Mouse (Mus musculus) megakaryocyte progenitor cell, adult 5-6 weeks (primary cell): ENCODE measurements around the gene Cdsn. TPM values are rescaled to one million over a fixed set of nuclear protein-coding genes. Genes with fewer than 3 reads are reported as not detected.
A peak's percentile ranks its signal among the peaks of the same experiment; 100 is the strongest.
"Not testable (repeated sequence)": the region's sequence is repeated elsewhere in the genome, so short reads cannot be mapped to it uniquely, and the experiment has no call there.

Experiments
- ATAC-seq: replicated peaks from 2 replicates; pipeline ENCODE4 v1.8.0; 2016; ENCODE audit warnings: mild to moderate bottlenecking, moderate TSS enrichment, inconsistent platforms; ENCODE audit not compliant: poor library complexity
- total RNA-seq, 2 experiments: library from RNA; stranded (forward) in 1 of 2; stranded (reverse) in 1 of 2; fragments of 157-497, 149-512 nt in 1 of 2; fragments of 200-1000 nt in 1 of 2; gene quantifications; 2 replicates each; pipeline versions ENCODE4 v1.2.3 to v1.2.4; 2015 to 2017

Gene Cdsn
- total RNA-seq (2015), result not detected in 2 replicates
- total RNA-seq (2017), result not detected in 2 replicates

DNA sequence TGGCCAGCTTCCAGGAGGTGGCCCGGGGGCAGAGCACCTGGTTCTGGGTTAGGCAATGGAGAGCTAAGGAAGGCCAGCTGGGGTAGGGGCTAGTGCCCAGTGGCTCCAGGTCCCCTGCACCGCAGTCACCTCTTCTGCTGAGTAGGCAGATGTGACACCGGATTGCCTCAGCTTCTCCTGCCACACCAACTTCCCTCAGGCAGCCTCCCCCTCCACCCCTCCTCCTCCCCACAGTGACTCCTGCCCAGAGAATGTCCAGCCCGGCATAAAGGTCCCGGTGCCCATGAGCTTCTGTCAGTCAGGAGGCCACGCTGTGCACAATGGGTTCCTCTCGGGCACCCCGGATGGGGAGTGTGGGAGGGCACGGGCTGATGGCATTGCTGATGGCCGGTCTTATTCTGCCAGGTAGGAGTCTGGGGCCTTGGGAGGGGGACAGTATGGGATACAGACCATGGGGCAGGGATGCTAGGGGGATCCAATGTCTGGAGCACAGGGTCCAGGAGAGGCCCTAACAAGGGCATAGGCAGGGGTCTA lies at the start of gene Cdsn:
Gene Cdsn (plus strand): TSS at position 248 of the 534 bp plus-strand sequence.
- ATAC-seq, result no peak

DNA sequence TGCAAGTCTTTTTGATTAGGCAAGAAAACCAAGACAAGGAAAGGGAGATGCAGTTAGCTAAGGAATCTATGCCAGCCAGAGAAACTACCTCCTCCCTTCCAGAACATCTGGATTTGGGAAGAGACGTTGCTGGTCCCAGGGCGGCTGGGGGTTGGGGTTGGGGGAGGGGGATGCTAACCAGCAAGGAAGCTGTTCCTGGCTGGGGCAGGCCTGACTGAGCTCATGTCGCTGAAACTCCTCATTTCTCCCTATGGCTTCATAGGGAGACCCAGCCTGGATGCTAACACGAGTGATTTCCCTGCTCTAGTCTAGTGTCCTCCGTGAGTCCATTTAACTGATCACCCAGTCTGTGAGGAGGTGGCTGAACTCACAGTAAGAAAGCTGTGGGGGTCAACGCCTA lies 49.7 kb upstream of the Cdsn start:
- ATAC-seq, result no peak

DNA sequence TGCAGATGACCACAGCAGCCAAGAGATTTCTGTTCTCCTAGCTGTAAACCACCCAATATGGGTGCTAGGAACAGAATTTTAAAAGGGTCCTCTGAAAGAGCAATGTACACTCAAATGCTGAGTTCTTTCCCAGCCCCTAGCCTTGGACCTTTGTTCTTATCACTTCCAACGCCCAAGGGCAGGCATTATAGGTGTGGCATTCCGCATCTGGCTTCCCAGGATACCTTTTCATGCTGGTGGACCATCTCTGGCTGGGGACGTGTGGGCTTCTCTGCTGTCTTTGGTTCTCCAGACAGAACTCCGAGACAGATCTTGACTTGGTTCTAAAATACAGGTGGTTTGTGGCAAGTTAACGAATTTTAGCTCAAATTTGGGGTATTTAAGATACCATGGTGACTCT lies 49.2 kb upstream of the Cdsn start:
- ATAC-seq, result no peak

DNA sequence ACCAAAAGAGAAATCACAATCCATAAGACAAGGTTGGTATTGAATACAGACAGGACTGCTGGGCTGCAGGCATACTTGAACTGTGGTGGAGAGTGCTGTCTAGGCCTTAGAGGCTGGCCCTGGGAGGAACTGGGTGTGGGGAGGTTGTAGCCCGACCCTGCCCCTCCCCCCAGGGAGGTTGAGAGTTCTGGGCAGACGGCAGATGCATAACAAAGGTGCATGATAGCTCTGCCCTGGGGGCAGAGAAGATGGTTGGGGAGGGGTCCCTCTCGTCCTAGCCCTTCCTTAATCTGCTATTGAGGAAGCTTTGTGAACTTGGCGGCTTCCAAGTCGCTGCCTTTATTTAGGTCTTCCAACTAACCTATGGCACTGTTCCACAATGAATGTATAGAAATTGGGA lies 48.1 kb upstream of the Cdsn start:
- no peak for ATAC-seq

DNA sequence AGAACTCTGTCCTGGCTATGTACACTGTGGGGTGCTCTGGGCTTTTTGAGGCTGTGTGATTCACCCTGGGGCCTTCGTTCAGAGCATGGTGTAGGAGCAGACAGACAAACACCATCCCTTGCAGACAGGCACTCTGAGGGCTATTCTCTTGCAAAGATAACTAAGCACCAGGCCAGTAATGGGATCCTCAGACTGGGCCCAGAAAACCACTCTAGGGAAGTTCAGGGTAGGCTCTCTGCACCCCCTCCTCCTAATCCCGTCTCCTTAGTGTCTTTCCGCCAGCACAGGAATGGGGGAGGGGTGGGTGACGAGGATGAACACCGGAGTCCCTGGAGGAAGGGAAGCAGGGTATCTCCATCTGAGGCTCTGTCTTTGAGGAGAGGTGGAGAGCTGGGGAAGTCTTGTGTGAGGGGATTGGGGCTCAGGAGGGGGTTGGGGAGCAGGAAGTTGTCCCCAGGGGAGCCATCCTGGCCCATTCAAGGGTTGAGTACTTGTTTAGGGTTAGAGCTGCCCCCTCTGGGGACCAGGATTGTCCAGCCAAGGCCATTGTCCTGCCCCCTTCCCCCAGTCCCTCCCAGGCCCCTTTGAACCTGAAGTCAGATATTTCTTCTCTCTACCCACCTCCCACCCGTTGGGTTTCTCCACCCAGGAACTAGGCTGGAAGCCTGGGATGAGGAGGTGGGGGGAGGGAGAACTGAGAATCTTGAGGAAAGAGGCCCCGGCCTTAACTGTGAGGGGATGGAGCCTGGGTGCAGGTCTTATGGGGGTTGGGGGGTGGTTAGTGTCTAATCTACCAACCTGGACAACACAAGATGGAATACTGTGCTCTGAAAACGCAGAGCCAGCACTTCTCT lies 47.1 kb upstream of the Cdsn start:
- ATAC-seq, result no peak

DNA sequence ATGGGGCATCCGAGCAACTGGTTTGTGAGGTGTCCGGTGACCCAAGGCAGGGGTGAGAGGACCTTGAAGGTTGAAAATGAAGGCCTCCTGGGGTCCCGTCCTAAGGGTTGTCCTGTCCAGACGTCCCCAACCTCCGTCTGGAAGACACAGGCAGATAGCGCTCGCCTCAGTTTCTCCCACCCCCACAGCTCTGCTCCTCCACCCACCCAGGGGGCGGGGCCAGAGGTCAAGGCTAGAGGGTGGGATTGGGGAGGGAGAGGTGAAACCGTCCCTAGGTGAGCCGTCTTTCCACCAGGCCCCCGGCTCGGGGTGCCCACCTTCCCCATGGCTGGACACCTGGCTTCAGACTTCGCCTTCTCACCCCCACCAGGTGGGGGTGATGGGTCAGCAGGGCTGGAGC lies 46.2 kb upstream of the Cdsn start, which contains the start of gene Pou5f1:
Gene Pou5f1 (plus strand): TSS at position 243 of the 400 bp plus-strand sequence.
- ATAC-seq, result no peak

DNA sequence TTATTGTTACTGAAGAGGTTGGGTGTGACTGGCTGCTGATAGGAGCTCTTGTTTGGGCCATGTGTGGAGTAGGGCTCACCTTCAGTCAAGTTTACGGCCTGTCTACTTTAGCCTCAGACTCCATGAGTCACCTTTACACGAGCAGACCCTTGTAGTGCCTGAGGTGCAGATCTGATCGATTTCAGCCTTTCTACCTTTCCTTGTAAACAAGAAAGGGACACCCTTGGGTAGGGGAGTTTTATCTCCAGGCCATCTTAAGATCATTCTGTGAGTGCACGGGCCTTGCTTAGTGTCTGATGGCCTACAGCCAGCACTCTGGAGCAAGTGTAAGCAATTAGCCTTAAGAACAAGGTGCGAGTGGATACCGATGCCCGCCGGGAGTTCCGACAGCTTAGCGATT lies 45.0 kb upstream of the Cdsn start:
- ATAC-seq, result no peak

DNA sequence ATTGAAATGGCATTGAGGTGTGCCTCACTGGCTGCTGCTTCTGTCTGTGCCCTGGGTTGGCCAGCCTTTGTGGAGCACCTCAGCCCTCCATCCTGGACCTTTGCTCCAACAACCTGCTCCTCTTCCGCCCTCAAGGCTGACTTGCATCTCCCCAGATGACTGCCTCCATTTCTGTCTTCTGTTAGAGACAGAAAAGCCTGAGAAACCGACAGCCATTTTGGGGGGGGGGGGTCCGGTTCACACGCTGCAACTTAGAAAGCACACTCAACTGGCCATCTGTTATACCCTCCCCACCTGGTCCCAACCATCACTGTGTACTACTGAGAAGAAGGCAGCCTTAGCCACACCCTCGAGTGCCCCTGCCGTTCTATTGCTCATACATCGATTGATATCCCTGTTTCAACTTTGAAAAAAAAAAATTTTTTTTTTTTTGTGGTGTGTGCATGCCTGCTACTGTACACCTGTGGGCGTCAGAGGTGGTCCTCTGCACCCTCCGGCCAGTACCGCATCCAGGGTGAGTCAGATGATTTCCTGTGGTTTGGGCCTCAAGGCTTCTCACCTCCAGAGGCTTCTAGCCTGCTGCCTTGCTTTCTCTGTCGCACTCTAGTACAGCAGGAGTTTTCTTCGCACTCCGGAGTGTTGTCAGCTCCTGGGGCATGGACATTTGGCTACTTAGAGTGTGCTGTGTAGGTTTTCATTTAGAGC lies 44.2 kb upstream of the Cdsn start:
- no peak for ATAC-seq

DNA sequence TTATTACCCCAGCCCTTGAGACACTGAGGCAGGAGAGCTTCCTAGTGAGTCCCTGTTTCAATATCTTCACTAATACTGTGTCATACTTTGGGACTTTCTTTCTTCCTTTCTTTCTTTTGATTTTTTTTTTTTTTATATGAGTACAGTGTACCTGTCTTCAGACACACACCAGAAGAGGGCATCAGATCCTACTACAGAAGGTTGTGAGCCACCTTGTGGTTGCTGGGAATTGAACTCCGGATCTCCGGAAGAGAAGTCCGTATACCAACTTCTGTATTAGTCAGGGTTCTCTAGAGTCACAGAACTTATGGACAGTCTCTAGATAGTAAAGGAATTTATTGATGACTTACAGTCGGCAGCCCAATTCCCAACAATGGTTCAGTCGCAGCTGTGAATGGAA lies 43.6 kb upstream of the Cdsn start:
- ATAC-seq, result not testable (repeated sequence)

DNA sequence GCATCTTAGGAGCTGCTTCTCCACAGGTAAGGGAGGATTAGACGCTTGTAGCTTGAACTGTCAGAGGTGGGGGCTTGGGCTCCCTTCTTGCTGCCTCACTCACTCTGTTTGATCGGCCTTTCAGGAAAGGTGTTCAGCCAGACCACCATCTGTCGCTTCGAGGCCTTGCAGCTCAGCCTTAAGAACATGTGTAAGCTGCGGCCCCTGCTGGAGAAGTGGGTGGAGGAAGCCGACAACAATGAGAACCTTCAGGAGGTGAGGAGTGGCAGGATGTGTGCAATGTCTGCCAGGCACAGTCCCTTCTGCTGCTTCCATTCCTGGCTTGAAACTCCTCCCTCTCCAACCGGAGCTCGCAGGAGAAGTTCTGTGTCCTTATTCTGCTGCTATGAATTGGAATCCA lies 42.6 kb upstream of the Cdsn start:
- peak; percentile 79 for ATAC-seq

DNA sequence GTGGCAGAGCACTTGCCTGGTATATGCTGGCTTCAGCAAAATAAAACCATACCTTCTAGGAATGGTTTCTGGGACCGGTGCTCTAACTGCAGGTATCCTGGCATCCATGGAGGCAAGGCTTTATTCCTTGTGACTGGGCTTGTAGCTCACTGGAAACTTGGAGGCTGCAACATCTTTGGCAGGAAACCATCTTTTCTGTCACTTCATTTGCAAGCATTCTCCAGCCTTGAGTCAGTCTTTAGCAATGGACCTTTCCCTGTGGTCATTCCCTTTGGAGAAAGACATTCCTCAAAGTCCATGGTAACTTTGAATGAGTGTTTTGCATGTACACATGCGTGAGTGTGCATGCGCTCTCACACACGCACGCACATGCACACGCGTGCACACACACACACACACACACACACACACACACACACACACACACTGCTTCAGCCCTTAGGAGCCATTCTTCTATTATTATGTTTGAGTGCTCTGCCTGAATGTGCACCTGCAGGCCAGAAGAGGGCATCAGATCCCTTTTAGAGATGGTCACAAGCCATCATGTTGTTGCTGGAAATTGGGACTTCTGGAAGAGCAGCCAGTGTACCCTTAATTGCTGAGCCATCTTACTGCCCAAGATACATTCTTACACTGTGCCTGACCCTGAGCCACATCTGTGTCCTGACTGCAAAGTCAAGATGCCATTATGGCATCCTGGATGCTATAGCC lies 38.9 kb upstream of the Cdsn start:
- no peak for ATAC-seq

DNA sequence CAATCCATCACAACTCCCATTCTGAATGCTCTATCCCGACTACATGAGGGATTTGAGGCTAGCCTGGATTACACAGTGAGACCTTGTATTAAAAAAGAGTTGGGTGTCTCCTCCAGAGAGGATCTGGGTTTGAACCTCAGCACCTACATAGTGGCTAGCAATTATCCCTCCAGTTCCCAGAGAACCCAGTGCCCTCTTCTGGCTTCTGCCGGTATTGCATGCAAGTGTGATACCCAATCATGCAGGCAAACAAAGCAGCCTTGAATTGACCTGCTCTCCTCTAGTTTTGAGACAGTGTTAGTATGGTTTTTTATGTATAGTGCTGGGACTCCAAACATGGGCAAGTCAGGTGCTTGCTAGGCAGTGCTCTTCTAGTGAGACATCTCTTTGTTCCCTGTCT lies 38.0 kb upstream of the Cdsn start:
- peak; percentile 32; the same call in 1 of the 2 replicates for ATAC-seq

DNA sequence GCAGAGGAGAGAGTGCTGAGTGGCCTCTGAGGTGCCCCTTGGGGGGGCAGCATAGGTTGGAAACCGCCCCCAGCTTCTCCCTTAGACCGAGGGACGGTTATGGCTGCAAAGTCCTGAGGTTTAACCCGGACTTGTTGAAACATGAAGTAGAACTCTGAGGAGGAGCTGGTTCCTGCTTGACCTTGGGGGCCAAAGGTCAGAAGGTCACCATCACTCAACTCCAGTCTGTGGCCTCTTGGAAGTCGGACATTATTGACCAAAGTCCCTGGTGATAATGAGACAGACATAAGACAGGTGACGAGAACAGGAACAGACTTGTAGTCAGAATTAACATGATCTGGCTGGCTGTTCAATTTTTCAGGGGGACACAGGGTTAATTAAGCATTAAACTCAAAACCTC lies 37.2 kb upstream of the Cdsn start:
- no peak for ATAC-seq

DNA sequence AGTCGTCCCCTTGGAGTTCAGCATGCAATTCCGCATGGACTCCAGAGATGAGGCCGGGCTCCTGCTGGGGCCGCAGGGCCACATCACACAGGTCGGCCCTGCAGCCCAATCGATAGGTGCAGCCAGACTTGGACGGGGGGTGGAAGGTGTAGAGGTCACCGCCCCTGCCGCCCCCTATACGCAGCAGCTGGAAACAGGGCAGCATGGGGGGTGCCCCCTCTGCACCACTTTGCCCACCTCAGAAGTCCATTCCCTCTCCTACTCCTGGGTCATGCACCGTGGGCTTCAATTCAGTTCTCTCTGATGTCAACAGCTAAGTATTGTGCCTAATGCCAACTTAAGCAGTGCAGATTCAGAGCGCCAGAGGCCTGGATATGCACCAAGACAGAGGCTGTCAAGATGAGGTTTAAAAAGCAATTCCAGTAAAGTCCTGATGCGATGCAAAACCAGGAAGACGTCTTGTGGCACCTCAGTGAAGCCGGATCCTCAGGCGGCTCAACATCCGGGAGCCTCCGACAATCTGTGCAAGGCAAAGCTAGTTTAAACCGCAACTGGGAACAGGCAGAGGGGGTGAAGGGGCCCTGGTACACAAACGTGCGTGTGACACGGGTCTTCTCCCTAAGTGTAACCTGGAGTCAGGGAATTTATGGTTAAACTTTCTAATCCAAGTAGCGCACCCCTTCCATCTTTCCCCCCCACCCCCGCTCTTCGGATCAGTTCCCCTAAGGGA lies 35.9 kb upstream of the Cdsn start:
- ATAC-seq, result 0 out of 2 replicates have a peak, but pooled peaks have one; percentile 1

DNA sequence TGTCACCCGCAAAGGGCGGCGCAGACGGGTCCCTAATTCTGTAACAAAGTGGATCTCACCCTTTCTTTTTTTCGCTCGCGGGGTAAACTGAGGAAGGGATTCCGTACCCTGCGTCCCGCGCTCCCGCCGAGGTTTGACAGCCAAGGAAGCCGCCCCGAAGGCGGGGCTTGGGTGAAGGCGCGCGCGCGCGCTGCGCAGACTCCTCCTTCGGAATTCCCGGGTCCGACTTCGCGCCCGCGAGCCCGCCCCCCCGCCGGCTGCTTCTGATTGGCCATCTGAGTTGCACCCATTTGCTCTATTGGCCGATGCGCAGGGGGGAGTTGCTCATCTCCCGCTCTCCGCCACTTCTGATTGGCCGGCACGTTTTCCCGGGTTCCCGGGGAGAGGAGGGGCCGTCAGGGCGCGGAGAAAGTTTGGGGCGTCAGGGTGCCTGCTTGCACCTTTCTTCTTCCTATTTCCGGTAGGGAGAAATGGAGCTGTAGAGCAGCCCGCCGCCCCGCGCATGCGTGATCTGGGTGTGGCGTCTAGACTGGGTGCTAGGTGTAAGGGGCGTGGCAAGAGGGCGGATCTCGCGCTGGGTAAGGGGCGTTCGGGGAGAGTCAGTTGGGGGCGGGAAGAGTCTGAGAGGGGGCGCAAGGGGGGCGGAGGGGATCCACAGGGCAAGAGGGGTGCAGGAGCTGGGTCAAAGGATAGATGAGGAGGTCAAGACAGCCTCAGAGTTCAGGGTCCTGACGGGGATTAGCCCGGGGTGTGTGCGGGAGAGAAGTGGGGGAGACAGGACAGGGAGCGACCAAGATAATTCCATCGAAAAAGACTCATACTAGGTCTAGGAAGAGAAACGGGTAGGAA lies 35.1 kb upstream of the Cdsn start, which contains the start of the genes Tcf19 and Cchcr1:
Gene Tcf19 (minus strand): TSS at position 173 of the 849 bp plus-strand sequence.
Gene Cchcr1 (plus strand): TSS at position 449 of the 849 bp plus-strand sequence.
- peak; percentile 96 for ATAC-seq

DNA sequence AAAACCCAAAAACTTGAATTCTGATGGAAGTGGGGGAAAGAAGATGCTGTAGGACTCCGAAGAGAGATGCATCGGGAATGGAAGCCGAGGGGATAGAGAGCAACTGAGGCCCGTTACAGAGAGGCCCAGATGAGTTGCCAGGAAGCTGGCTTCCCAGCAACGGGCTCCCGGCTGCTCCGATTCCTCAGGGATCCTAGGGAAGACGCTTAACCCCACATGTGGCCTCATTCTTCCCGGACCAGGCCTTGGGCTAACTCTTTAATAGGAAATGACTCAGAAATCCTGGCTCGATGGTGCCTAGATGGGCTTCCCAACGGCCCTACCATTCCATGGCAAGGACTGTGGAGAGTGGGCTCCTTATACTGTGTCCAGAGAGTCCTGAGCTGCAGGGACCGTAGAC lies 34.4 kb upstream of the Cdsn start:
- ATAC-seq, result no peak

DNA sequence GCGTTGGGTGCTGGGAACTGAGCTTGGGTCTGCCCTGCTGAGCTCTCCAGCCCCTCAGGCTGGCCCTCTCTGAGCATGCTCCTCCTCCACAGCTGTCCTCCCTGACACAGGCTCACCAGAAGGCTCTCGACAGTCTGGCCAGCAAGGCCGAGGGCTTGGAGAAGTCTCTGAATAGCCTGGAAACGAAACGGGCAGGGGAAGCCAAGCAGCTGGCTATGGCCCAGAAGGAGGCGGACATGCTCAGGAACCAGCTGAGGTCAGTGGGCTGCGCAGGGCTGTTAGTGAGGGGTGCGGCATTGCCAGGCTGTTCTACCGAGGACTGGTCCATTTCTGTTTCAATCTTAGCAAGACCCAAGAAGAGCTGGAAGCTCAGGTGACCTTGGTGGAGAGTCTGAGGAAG lies 27.6 kb upstream of the Cdsn start:
- ATAC-seq, result no peak

DNA sequence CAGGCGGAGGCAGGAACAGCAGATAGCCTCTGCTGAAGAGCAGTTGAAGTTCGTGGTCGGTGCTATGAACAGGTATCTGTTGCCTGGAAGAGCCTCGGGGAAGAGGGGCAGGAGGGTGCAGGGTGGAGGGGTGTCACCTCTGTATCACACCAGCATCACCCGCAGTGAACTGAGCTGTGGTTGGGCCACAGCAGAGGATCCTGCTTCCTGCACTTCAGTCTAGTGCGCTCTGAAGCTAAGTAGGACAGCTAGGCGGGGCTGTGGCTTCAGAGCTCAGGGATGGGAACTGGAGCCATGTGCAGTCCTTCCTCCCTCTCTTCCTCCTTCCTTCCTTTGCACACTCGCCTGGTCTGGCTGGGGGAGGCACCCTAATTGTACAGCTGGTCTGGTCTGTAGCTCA lies 25.3 kb upstream of the Cdsn start:
- no peak for ATAC-seq

DNA sequence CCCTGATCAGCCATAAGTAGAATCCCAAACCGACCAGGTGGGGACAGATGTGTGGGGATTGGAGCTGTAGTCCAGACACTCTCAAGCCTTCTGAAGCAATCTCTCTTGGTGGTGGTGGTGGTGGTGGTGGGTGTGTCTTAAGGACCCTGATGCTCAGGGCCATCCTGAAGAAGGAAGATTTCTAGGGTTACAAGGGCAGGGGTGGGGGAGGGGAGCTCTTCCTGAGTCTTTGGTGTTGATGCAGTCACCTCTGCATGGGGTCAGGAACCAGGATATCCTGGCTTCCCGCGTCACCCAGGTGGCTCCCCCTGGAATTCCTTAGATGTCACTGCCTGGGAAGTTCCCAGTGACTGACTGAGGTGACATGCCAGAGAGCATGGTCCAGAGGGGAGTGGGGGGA lies 19.6 kb upstream of the Cdsn start:
- ATAC-seq, result no peak
